Mouse (Mus musculus) adrenal gland, postnatal 25 days (tissue): Measurements from ENCODE around the gene Rab7b. TPM values are rescaled to one million over a fixed set of nuclear protein-coding genes. Genes with fewer than 3 reads are reported as not detected.

Experiments
- DNase-seq: peaks from one replicate; pipeline ENCODE4 v3.0.0; 2021; ENCODE audit warnings: mixed read lengths
- total RNA-seq: library from RNA; stranded (reverse); gene quantifications from 2 replicates; pipeline ENCODE4 v1.2.3, GENCODE M21; 2021

Rab7b gene
- total RNA-seq, 1 experiment from 2014 or later: 5.4 TPM

DNA sequence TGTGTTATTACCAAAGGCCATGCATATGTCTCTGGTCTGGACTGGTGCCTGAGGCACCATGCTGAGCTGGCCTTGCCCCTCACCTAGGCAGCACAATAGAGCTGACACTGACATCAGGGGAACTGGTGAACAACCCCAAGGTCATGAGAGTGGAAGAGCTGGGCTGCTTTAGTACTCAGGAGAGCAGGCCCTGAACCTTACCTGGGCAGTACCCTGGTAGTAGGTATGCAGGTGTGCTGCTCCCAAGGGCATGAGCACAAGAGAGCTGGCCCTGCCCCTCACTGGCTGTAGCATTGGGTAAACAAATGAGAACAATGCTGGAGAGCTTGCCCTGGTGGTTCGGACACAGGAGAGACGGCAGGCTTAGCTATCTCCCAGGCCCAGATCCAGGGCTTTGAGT is 6.8 kb downstream of the Rab7b start:
- no peak for DNase-seq

DNA sequence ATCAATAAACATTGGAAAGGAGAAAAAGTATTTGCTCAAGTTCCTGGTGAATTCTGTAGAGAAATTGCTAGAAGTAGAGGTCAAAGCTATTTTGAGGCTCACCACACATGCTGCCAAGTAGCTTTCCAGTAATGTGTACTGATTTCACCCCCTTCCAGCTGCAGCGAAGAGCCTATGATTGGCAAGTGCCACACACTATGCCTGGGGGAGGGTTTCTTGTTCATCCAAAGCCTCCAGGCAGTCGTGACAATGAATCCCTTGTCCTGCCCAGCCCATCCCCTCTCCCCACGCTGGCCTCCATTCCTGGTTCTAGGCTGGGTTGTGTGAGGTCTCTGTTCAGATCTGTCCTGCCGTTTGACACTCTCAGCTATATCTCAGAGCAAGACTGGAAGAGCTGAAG is 7.8 kb downstream of the Rab7b start:
- no peak for DNase-seq

GRCm38 (mm10) chr1:131698770-131699169 is 10.3 kb downstream of the Rab7b start:
- DNase-seq: no peak

- no peak for DNase-seq
Measured at GRCm38 (mm10) chr1:131699642-131700041, 11.1 kb downstream of the Rab7b start.

DNA sequence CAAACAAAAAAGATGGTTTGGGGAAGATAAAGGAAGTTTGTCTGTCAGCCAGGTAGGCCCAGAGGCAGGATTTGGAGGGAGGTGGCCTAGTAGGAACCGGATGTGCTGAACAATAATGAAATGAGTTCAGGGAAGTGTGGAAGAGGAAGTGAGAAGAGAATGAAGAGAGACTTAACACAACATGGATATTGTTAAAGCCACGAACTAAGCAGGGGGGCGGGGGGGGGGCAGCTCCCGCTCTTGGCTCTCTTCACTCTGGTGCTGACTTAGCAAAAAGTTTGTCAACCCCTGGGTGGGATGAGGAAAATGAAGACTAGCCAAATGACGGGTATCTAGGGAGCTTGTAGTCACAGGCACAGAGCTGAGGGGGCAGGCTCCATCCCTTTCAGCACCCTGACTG is 12.0 kb downstream of the Rab7b start:
- DNase-seq: no peak

- no peak for DNase-seq
Measured at GRCm38 (mm10) chr1:131701391-131701790, 12.9 kb downstream of the Rab7b start.

GRCm38 (mm10) chr1:131702094-131702766 is 13.7 kb downstream of the Rab7b start:
- DNase-seq: no peak

GRCm38 (mm10) chr1:131703482-131703881 is 15.0 kb downstream of the Rab7b start:
- DNase-seq: no peak

- DNase-seq: peak; percentile 79
Measured at GRCm38 (mm10) chr1:131708338-131708737, 19.8 kb downstream of the Rab7b start.

GRCm38 (mm10) chr1:131711518-131711917 is 23.0 kb downstream of the Rab7b start:
- DNase-seq: no peak

DNA sequence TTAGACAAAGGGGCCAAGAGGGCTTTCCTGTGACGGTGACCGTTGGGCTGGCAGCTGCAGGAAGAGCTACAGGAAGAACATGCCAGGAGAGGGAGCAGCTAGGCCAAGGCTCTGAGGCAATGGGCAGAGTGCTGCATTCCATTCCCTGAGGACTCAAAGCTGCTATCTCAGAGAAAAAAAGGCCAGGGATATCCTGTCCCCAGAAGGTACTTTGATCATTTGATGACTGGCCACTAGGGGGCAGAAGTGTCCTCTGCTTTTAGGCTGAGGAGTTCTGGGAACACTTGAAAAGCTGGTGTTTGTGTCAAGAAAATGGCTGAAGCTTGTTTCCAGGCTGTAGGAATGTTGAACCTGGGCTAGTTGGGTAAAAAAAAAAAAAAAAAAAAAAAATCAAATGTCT is 23.9 kb downstream of the Rab7b start:
- DNase-seq: peak; percentile 82

- DNase-seq: peak; percentile 35
Measured at GRCm38 (mm10) chr1:131714388-131715337, 26.2 kb downstream of the Rab7b start.

DNA sequence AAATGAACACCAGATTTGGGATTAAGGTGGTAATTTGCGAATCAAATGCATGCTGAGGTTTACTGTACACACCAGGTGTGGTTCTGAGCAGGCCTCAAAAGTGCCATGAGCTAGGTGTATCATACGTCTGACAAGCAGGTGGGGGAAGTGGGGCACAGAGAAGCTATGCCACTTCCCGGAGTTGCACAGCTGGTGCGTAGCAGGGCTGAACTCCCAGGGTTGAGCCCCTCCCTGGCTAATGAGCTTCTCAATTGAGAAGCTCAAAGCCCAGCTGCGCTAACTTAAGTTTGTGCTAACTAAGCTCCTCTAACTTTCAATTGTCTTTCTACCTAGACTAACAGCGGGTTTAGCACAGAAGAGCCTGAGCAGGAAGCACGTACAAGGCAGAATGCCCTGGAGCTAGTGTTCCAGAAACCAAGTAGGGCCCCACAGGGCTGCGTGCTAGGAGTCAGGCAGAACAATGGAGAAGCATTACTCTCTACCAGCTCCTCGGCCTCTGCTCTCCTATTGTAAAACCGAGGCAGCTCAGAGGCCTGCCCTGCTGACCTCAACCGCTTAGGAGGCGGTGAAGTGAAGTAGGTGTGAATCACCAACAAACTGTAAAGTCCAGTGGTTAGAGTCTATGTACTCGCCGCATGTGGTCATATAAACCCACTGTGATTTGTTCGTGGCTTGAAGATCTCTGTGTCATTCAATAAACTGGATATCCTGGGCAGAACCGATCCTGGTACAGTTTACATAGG is 30.6 kb downstream of the Rab7b start:
- DNase-seq: no peak

GRCm38 (mm10) chr1:131721989-131722388 is 33.5 kb downstream of the Rab7b start:
- DNase-seq: no peak

- DNase-seq: no peak
Measured at GRCm38 (mm10) chr1:131723549-131723948, 35.1 kb downstream of the Rab7b start.

DNA sequence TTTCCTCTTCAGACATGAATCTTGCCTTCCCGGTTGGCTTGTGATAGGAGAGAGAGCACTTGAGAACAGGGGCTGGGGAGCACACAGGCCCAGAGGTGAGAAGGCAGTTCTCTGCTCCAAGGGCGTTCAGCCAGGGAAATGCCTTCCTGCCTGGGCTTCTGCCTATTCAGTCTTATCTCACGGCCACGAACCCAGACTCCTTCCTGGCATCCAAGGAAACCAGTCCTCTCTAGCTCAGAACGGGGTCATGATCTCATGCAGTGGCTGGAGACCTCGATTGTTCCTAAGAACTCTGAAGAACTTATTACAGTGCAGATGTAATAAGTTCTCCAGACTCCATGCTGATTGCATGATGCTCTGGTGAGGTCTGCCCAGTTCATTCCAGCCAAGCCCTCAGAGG is 38.1 kb downstream of the Rab7b start:
- DNase-seq: no peak

GRCm38 (mm10) chr1:131730639-131731437 is 42.3 kb downstream of the Rab7b start:
- DNase-seq: no peak

GRCm38 (mm10) chr1:131733474-131734180 is 45.1 kb downstream of the Rab7b start:
- no peak for DNase-seq

GRCm38 (mm10) chr1:131734657-131735273 is 46.3 kb downstream of the Rab7b start:
- DNase-seq: no peak

DNA sequence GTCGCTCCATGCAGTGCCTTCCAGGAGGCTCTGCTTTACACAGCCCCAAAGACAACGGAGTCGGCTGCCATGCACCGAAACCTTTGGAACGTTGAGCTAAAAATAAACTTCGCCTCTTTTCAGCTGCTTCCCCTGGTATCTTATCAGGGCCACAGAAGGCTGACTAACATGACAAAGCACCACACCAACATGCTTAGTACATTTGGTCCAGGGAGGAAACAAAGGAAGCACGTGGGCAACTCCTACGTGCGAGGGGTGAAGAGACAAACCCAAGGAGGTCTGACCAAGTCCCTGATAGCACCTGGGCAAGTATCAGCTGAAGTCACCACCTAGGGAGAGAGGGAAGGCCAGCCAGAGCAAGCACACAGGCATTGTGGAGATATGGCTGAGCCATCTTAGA is 48.0 kb downstream of the Rab7b start:
- DNase-seq: no peak

- peak; percentile 98 for DNase-seq
Measured at GRCm38 (mm10) chr1:131737269-131737668, 48.8 kb downstream of the Rab7b start.
